Mouse (Mus musculus) liver, adult 2 months (tissue): ENCODE measurements at regions not wholly inside any gene's neighbourhood (a gene's known extent, or its start where the extent isn't known, plus 50 kb on each side); places are given as distances from the start of the nearest gene placed in this dataset.

Experiments
- DNase-seq: peaks from one replicate; pipeline ENCODE4 v3.0.0-alpha.2; 2011; ENCODE audit warnings: low read depth, low spot score; ENCODE audit errors: extremely low read depth
- H3K27ac ChIP-seq: fragments of 200-500 bp; replicated peaks from 2 replicates; pipeline ENCODE4 v1.5.1; 2012; ENCODE audit warnings: low read depth, mild to moderate bottlenecking, control low read depth, inconsistent platforms, low read length; ENCODE audit not compliant: insufficient read depth
- H3K27me3 ChIP-seq: fragments of 200-500 bp; 2 replicates; pipeline ENCODE4 v1.6.1; 2012; ENCODE audit warnings: mild to moderate bottlenecking, moderate library complexity, low read length, inconsistent platforms; ENCODE audit not compliant: control insufficient read depth, insufficient read depth
- H3K36me3 ChIP-seq: fragments of 200-500 bp; 2 replicates; pipeline ENCODE4 v1.6.1; 2012; ENCODE audit warnings: low read length, inconsistent platforms; ENCODE audit not compliant: control insufficient read depth, insufficient read depth
- H3K4me1 ChIP-seq: fragments of 200-500 bp; 2 replicates; pipeline ENCODE4 v1.6.1; 2011; ENCODE audit warnings: low read length; ENCODE audit not compliant: control insufficient read depth, insufficient read depth
- H3K4me3 ChIP-seq: fragments of 200-500 bp; 2 replicates; pipeline ENCODE4 v1.5.1; 2011; ENCODE audit warnings: low read depth, mild to moderate bottlenecking, control low read depth, low read length, moderate library complexity; ENCODE audit not compliant: insufficient read depth
- H3K79me2 ChIP-seq: fragments of 200-500 bp; 2 replicates; pipeline ENCODE4 v1.6.1; 2012; ENCODE audit warnings: inconsistent platforms, mild to moderate bottlenecking, low read length, moderate library complexity; ENCODE audit not compliant: control insufficient read depth, insufficient read depth
- H3K9ac ChIP-seq: fragments of 200-500 bp; 2 replicates; pipeline ENCODE4 v1.6.1; 2012; ENCODE audit warnings: low read depth, mild to moderate bottlenecking, control low read depth, inconsistent platforms, low read length
- CTCF ChIP-seq: fragments of 200-500 bp; IDR thresholded peaks from 2 replicates; pipeline ENCODE4 v1.5.1; 2011; ENCODE audit warnings: low read depth, low read length, control low read depth
- POLR2A ChIP-seq: fragments of 200-500 bp; IDR thresholded peaks from 2 replicates; pipeline ENCODE4 v1.6.1; 2011; ENCODE audit warnings: low read length, control low read depth; ENCODE audit not compliant: insufficient read depth; ENCODE audit errors: extremely low read depth
- WGBS: fragments of 180-500 bp; shearing (Covaris S2); methylation state at CpG from one replicate; pipeline ENCODE4 v1.1.7; 2018; 5-methylcytosine and 5-hydroxymethylcytosine counted together

DNA sequence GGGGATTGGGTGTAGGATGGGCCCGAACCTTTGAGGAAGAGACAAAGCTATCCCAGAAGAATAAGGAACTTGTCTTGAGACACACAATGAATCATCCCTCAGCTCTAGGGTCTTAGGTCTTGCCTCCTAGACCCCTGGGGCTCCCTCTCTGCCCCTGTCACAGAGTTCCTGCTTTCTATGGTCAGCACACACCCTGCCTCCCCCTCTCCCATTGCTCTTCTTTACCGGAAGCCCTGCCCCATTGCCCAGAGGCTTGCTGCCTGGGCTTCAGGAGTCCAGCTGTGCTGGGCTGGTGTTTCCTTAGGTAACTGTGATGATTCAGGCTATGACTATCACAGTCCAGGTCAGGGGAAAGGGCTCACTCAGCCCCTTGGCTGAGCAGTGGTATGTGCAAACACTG lies 55.1 kb upstream of the Podxl start:
- Histone ChIP-seq H3K36me3 (no peaks in the 10 kb centered on the region), H3K4me1 (0 out of 2 replicates have a peak, but pooled peaks cover 1% of the 10 kb centered on the region), H3K4me3 (no peak overlapping the region), H3K27me3 (no peaks in the 10 kb centered on the region), H3K27ac (no peak overlapping the region), H3K9ac (no peak overlapping the region), H3K79me2 (no peaks in the 10 kb centered on the region)
- no peak for DNase-seq
- 72% methylated on average over 2 of the region's 2 CpGs for WGBS
- TF ChIP-seq POLR2A (no peak), CTCF (no peak)

DNA sequence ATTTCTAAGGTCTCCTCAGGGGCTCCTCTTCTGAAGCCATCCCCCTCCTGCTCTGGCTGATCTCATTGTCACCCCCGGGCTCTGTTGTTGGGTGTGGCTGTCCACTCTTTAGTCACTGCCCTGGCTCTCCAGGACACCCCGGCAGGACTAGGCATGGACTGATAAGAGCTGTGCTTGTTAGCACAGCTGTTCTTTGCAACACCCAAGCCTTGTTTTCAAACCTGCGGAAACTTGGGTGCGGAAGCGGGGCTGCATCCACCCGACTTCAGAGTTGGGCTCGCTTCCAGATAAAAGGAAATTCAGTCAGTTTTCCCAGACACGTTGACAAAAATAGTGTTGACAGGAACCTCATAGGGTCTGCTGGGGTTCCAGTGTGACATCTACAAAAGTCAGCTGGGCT lies 53.6 kb upstream of the Podxl start:
- no peak for DNase-seq
- TF ChIP-seq POLR2A = no peak
- TF ChIP-seq CTCF = no peak
- H3K4me3 ChIP-seq = no peak overlapping the region
- peak overlapping the region; percentile 16; the same call in 1 of the 2 replicates for H3K27ac ChIP-seq
- H3K36me3 ChIP-seq = no peaks in the 10 kb centered on the region
- 19% methylated on average over 8 of the region's 8 CpGs for WGBS
- no peak overlapping the region for H3K9ac ChIP-seq
- H3K79me2 ChIP-seq = no peaks in the 10 kb centered on the region
- H3K27me3 ChIP-seq = no peaks in the 10 kb centered on the region
- peaks cover 1% of the 10 kb centered on the region; the same call in 1 of the 2 replicates for H3K4me1 ChIP-seq

DNA sequence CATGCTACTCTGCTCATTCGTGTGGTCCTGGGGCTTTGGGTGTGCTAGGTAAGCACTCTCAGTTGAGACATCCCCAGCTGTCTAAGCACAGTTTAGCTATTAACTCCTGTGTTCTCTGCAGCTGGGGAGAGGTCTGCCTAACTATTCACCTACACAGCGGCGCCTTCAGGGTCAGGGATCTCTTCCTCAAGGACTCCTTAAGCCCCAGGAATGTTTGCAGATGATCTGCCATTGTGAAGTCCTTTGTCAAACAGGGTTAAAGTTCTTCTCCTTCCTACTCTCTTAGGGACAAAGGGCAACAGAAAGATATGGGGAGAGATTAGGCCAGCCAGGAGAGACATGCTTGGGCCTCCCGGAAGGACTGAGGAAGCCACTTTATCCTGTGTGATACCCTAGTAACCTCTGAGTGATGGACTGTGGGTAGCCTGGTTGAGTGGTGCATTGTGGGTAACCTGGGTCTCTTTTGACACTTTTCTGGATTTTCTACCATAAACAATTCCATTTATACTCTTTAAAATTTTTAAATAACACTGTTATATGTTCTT lies 51.7 kb upstream of the Podxl start:
- no peaks in the 10 kb centered on the region for H3K36me3 ChIP-seq
- H3K79me2 ChIP-seq = no peaks in the 10 kb centered on the region
- DNase-seq = no peak
- no peak overlapping the region for H3K4me3 ChIP-seq
- TF ChIP-seq POLR2A = no peak
- TF ChIP-seq CTCF = no peak
- 45% methylated on average over 4 of the region's 4 CpGs for WGBS
- peaks cover 1% of the 10 kb centered on the region; the same call in 1 of the 2 replicates for H3K4me1 ChIP-seq
- no peak overlapping the region for H3K27ac ChIP-seq
- no peaks in the 10 kb centered on the region for H3K27me3 ChIP-seq
- H3K9ac ChIP-seq = no peak overlapping the region

DNA sequence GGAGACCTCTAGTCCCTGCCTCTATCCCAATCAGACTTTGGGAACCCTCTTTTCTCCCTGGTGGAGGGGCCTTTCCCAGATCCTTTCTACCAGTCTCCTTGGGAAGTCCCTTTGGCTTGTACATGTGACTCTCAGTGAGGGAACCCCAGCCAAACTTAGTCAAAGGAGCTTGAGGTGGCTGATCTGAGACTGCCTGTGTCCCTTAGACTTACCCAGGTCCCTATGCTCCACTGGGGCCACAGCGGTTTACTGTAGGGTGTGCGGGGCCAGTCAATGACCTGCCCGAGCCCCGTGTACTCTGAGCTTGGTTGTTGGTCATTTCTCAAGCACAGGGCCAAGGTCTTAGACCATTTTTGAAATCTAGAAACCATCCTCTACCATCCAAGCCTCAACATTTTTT lies 50.8 kb upstream of the Podxl start:
- DNase-seq = no peak
- H3K79me2 ChIP-seq = no peaks in the 10 kb centered on the region
- H3K4me1 ChIP-seq = peaks cover 1% of the 10 kb centered on the region; the same call in 1 of the 2 replicates
- H3K4me3 ChIP-seq = no peak overlapping the region
- TF ChIP-seq POLR2A (no peak), CTCF (no peak)
- 87% methylated on average over 4 of the region's 4 CpGs for WGBS
- H3K9ac ChIP-seq = no peak overlapping the region
- H3K27me3 ChIP-seq = no peaks in the 10 kb centered on the region
- H3K27ac ChIP-seq = no peak overlapping the region
- H3K36me3 ChIP-seq = no peaks in the 10 kb centered on the region

DNA sequence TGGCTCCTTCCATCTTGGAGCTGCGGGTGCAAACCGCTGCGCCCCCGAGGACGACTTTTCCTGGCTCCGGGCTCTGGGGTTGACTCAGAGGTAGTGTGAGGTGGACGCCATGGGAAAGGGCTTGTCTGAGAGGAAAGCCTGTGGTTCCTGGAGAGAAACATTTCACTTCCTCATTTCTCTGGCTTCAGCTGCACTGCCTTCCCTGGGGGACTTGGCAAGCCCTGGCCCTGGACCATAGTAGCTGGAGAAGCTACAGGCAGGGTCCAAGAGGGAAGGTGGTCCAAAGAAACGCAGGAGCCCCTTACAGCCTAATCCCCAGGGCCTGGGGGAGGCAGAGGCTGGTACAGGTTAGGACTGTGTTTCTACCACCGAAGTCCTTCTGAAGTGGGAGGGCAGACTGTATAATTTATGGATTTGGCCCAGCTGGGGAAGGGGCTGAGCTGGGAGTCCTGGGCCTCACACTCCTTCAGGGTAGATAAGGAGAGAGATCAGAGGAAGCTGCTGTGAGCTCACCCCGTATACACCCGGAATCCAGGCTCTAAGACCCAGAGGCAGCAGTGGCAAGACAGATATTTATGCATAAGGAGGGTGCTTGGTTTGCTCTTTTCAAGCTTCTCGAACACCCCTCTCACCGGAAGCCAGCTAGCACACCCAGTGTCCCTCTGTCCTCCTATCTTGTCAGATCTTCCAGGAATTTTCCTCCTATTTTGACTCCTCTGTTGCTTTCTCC lies 50.0 kb upstream of the Podxl start:
- WGBS = 59% methylated on average over 13 of the region's 13 CpGs
- H3K9ac ChIP-seq = no peak overlapping the region

More for the DNA sequence above, 50.0 kb upstream of the Podxl start:
- Histone ChIP-seq H3K4me3 (no peak overlapping the region), H3K79me2 (no peaks in the 10 kb centered on the region), H3K27ac (0 out of 2 replicates have a peak overlapping the region, but pooled peaks have one; percentile 24), H3K27me3 (no peaks in the 10 kb centered on the region), H3K36me3 (no peaks in the 10 kb centered on the region), H3K4me1 (peaks cover 1% of the 10 kb centered on the region; the same call in 1 of the 2 replicates)
- TF ChIP-seq POLR2A (no peak), CTCF (no peak)
- DNase-seq = no peak
